ENCODE assay signal across 8 mouse cellular contexts in genomic region chr5:109559191-109559590, GRCm38 (mm10). TPM values are rescaled to one million over a fixed set of nuclear protein-coding genes. Genes with fewer than 3 reads are reported as not detected.
DNase-seq lines count a peak whose midpoint lies in the region; ATAC-seq lines count a peak whose summit lies in the region.

No protein-coding gene starts in this region.

- H3K4me3 ChIP-seq in megakaryocyte, embryonic 14.5 days (replicated peaks) = peak overlapping the region; percentile 95
- peak overlapping the region; percentile 63 for H3K4me3 ChIP-seq in hindbrain, embryonic 12.5 days
- peak overlapping the region; percentile 60 for H3K4me3 ChIP-seq in midbrain, embryonic 13.5 days (replicated peaks)

- no peaks in the 10 kb centered on the region; the same call in 1 of the 2 replicates for H3K4me1 ChIP-seq in megakaryocyte, embryonic 14.5 days
- no peaks in the 10 kb centered on the region for H3K4me1 ChIP-seq in hindbrain, embryonic 12.5 days
- H3K4me1 ChIP-seq in midbrain, embryonic 13.5 days (replicated peaks) = no peaks in the 10 kb centered on the region

- H3K36me3 ChIP-seq in megakaryocyte, embryonic 14.5 days (replicated peaks; ENCODE audit: low read length) = peaks cover 22% of the 10 kb centered on the region
- H3K36me3 ChIP-seq in hindbrain, embryonic 12.5 days = peaks cover 20% of the 10 kb centered on the region
- peaks cover 23% of the 10 kb centered on the region for H3K36me3 ChIP-seq in midbrain, embryonic 13.5 days

- H3K27ac ChIP-seq in hindbrain, embryonic 12.5 days = peak overlapping the region; percentile 94
- H3K27ac ChIP-seq in midbrain, embryonic 13.5 days = peak overlapping the region; percentile 94

- peak; percentile 48 to 72 for DNase-seq in adrenal gland, adult (ENCODE audit: inconsistent age in 2 of 2, low spot score in 1 of 2)
- DNase-seq in adrenal gland, adult 2 months = no peak
- no peak for DNase-seq in gastrocnemius, postnatal 10 days

- peaks cover 23% of the 10 kb centered on the region for H3K9me3 ChIP-seq in megakaryocyte, embryonic 14.5 days
- peaks cover 27% of the 10 kb centered on the region for H3K9me3 ChIP-seq in hindbrain, embryonic 12.5 days (replicated peaks)
- H3K9me3 ChIP-seq in midbrain, embryonic 13.5 days = peaks cover 30% of the 10 kb centered on the region

- peak overlapping the region; percentile 52 for H3K4me2 ChIP-seq in hindbrain, embryonic 12.5 days (replicated peaks)
- peak overlapping the region; percentile 52 for H3K4me2 ChIP-seq in midbrain, embryonic 13.5 days (replicated peaks)

- H3K9ac ChIP-seq in hindbrain, embryonic 12.5 days = no peak overlapping the region
- H3K9ac ChIP-seq in midbrain, embryonic 13.5 days (replicated peaks) = 0 out of 2 replicates have a peak overlapping the region, but pooled peaks have one; percentile 61

- no peaks in the 10 kb centered on the region for H3K27me3 ChIP-seq in megakaryocyte, embryonic 14.5 days (replicated peaks)
- H3K27me3 ChIP-seq in hindbrain, embryonic 12.5 days = no peaks in the 10 kb centered on the region
- H3K27me3 ChIP-seq in midbrain, embryonic 13.5 days = no peaks in the 10 kb centered on the region

- WGBS in hindbrain, embryonic 12.5 days = 24% methylated on average over 6 of the region's 6 CpGs
- WGBS in midbrain, embryonic 13.5 days = 26% methylated on average over 6 of the region's 6 CpGs

- ATAC-seq in megakaryocyte, adult 5-6 weeks (ENCODE audit: poor library complexity, severe bottlenecking) = no peak
- ATAC-seq in hindbrain, embryonic 12.5 days (ENCODE audit: low FRiP score) = no peak
- ATAC-seq in midbrain, embryonic 13.5 days = no peak
- no peak for ATAC-seq in megakaryocyte progenitor cell, adult 5-6 weeks (replicated peaks; ENCODE audit: poor library complexity)

RNA-seq across cellular contexts. Expression of gene Crlf2, which starts 0.4 kb away (rescaled TPM):
- 10 to 100 TPM; 32.7 to 40.8 TPM for total RNA-seq in adrenal gland, adult 2 months (2021)
- polyA plus RNA-seq in adrenal gland, adult 2 months (2012; rRNA removed) = 94.8 and 113 TPM in 2 replicates
- polyA plus RNA-seq in megakaryocyte, embryonic 14.5 days (2012; ENCODE audit: insufficient read depth, low replicate concordance) = 161 and 214 TPM in 2 replicates
- total RNA-seq in megakaryocyte, adult 5-6 weeks (2015) = 25.0 and 32.9 TPM in 2 replicates
- total RNA-seq in megakaryocyte, adult 5-6 weeks (2017) = 38.0 and 39.9 TPM in 2 replicates
- polyA plus RNA-seq in hindbrain, embryonic 12.5 days (2016; fragmentation: Nextera tagmentation; extraction: Ambion mirVana) = 8.8 and 9.0 TPM in 2 replicates
- polyA plus RNA-seq in midbrain, embryonic 13.5 days (2015; fragmentation: Nextera tagmentation; extraction: Ambion mirVana) = 7.7 and 8.9 TPM in 2 replicates
- 10 to 100 TPM; 10.4 to 13.1 TPM for total RNA-seq in gastrocnemius, postnatal 10 days (2021)
- 8.8 and 11.5 TPM in 2 replicates for total RNA-seq in megakaryocyte progenitor cell, adult 5-6 weeks (2015)
- 18.1 and 22.1 TPM in 2 replicates for total RNA-seq in megakaryocyte progenitor cell, adult 5-6 weeks (2017)

Comparison
In these comparisons a context has a peak if more than half of its experiments do, and no peak if none do; other contexts are left out.
1. DNase-seq: peak in adrenal gland, adult (2 of 2); none in adrenal gland, adult 2 months (single experiment) and gastrocnemius, postnatal 10 days (single experiment).
2. Peak in every context shown above with its lines, with median percentiles within 50 percentile points of each other: H3K4me3 ChIP-seq.